Mouse (Mus musculus) olfactory bulb, adult 2 months (tissue): ENCODE measurements around the gene Ring1.

Source experiments
- CTCF ChIP-seq: fragments of 200-500 bp; IDR thresholded peaks from 2 replicates; pipeline ENCODE4 v1.5.1; 2012; ENCODE audit warnings: low read depth, mild to moderate bottlenecking, low read length, moderate library complexity; ENCODE audit not compliant: insufficient read depth
- POLR2A ChIP-seq: fragments of 200-500 bp; IDR thresholded peaks from 2 replicates; pipeline ENCODE4 v1.6.1; 2012; ENCODE audit warnings: mild to moderate bottlenecking, low read depth, low read length, moderate library complexity; ENCODE audit not compliant: insufficient read depth

DNA sequence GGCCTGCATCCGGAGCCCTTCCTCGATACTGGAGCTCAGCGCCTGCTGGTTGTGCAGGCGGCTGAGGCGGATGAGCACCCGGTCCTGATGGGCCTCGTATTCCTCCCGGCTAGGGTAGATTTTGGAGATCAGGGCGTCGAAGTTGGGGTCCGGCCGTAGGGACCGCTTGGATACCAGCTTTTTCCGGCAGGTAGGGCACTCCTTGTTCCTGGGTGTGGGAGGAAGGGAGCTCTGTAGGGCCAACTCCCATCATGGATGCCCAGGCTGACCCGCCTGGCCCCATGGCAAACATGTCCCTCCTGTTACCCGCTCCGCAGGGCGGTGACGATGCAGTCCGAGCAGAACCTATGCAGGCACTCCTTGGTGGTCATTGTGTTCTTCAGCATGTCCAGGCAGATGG is 1.5 kb downstream of the Ring1 start:
- TF ChIP-seq POLR2A, result no peak
- no peak for TF ChIP-seq CTCF
